Mouse (Mus musculus) brain, embryonic 18.5 days (tissue): ENCODE results near the gene Gm10486.
"Not testable (repeated sequence)": the region's sequence is repeated elsewhere in the genome, so short reads cannot be mapped to it uniquely, and the experiment has no call there.

Experiments used
- DNase-seq: peaks from one replicate; pipeline ENCODE4 v3.0.0-alpha.2; 2012; ENCODE audit warnings: low read depth, low spot score

Gm10486 gene

GRCm38 (mm10) chrX:35067084-35067483 lies at the start of gene Gm10486:
Gene Gm10486 (plus strand): TSS chrX:35067384.
- DNase-seq = not testable (repeated sequence)
